Mouse (Mus musculus) hindbrain, embryonic 13.5 days (tissue): ENCODE measurements around the gene Srl. TPM values are rescaled to one million over a fixed set of nuclear protein-coding genes. Genes with fewer than 3 reads are reported as not detected.
"Not testable (repeated sequence)": the region's sequence is repeated elsewhere in the genome, so short reads cannot be mapped to it uniquely, and the experiment has no call there.

Experiments
- ATAC-seq: fragments of 200-750 bp; cut with Nextera tagmentation; 2 replicates; pipeline ENCODE4 v1.8.0; 2017; ENCODE audit warnings: moderate TSS enrichment; ENCODE audit not compliant: low FRiP score
- H3K27ac ChIP-seq: fragments of 300-500 bp; sonication (generic); 2 replicates; pipeline ENCODE4 v1.5.1; 2015; ENCODE audit warnings: inconsistent platforms, mild to moderate bottlenecking, moderate library complexity
- H3K27me3 ChIP-seq: fragments of 300-500 bp; sonication (generic); 2 replicates; pipeline ENCODE4 v1.6.1; 2015; ENCODE audit warnings: mild to moderate bottlenecking, inconsistent platforms
- H3K36me3 ChIP-seq: fragments of 300-500 bp; sonication (generic); 2 replicates; pipeline ENCODE4 v1.6.1; 2015; ENCODE audit warnings: mild to moderate bottlenecking, inconsistent platforms
- H3K4me1 ChIP-seq: fragments of 300-500 bp; sonication (generic); replicated peaks from 2 replicates; pipeline ENCODE4 v1.6.1; 2015; ENCODE audit warnings: inconsistent platforms
- H3K4me2 ChIP-seq: fragments of 300-500 bp; sonication (generic); 2 replicates; pipeline ENCODE4 v1.6.1; 2015; ENCODE audit warnings: inconsistent platforms, mild to moderate bottlenecking, moderate library complexity
- H3K4me3 ChIP-seq: fragments of 300-500 bp; sonication (generic); 2 replicates; pipeline ENCODE4 v1.5.1; 2015; ENCODE audit warnings: mild to moderate bottlenecking, inconsistent platforms
- H3K9ac ChIP-seq: fragments of 300-500 bp; sonication (generic); 2 replicates; pipeline ENCODE4 v1.6.1; 2015; ENCODE audit warnings: mild to moderate bottlenecking, inconsistent platforms
- H3K9me3 ChIP-seq: fragments of 300-500 bp; sonication (generic); 2 replicates; pipeline ENCODE4 v1.6.1; 2016; ENCODE audit warnings: inconsistent platforms
- WGBS: fragments of 180-500 bp; shearing (Covaris S2); methylation state at CpG from one replicate; pipeline ENCODE4 v1.1.7; 2015; 5-methylcytosine and 5-hydroxymethylcytosine counted together
- polyA plus RNA-seq: library from polyadenylated mRNA; unstranded; fragments of >200 nt; fragmentation: Nextera tagmentation; extraction: Ambion mirVana; gene quantifications from 2 replicates; pipeline ENCODE4 v1.2.1, GENCODE M21; 2015

Srl gene
- polyA plus RNA-seq, 1 experiment from 2014 or later = 27.0 TPM

GRCm38 (mm10) chr16:4548953-4549688, 7.5 kb upstream of the Srl start:
- peaks cover 54% of the 10 kb centered on the region for H3K36me3 ChIP-seq
- H3K4me2 ChIP-seq = no peak overlapping the region
- ATAC-seq = no peak
- no peak overlapping the region for H3K27ac ChIP-seq
- H3K9me3 ChIP-seq = no peaks in the 10 kb centered on the region
- peaks cover 13% of the 10 kb centered on the region for H3K4me1 ChIP-seq
- WGBS = 93% methylated on average over 18 of the region's 18 CpGs
- H3K4me3 ChIP-seq = no peak overlapping the region
- no peaks in the 10 kb centered on the region for H3K27me3 ChIP-seq
- no peak overlapping the region for H3K9ac ChIP-seq

GRCm38 (mm10) chr16:4547611-4548010, 6.0 kb upstream of the Srl start:
- no peak overlapping the region for H3K27ac ChIP-seq
- no peak for ATAC-seq
- peaks cover 54% of the 10 kb centered on the region for H3K36me3 ChIP-seq

GRCm38 (mm10) chr16:4546838-4547237, 5.2 kb upstream of the Srl start:
- 96% methylated on average over 8 of the region's 8 CpGs for WGBS
- H3K4me1 ChIP-seq = peaks cover 4% of the 10 kb centered on the region; the same call in 1 of the 2 replicates
- no peak overlapping the region for H3K27ac ChIP-seq
- H3K36me3 ChIP-seq = peaks cover 54% of the 10 kb centered on the region
- H3K4me3 ChIP-seq = no peak overlapping the region
- no peaks in the 10 kb centered on the region for H3K27me3 ChIP-seq
- H3K9me3 ChIP-seq = no peaks in the 10 kb centered on the region
- no peak overlapping the region for H3K4me2 ChIP-seq
- no peak overlapping the region for H3K9ac ChIP-seq
- no peak for ATAC-seq

More at GRCm38 (mm10) chr16:4547611-4548010, 6.0 kb upstream of the Srl start:
- 95% methylated on average over 5 of the region's 5 CpGs for WGBS
- Histone ChIP-seq H3K9ac (no peak overlapping the region), H3K4me2 (no peak overlapping the region), H3K27me3 (no peaks in the 10 kb centered on the region), H3K4me1 (peaks cover 2% of the 10 kb centered on the region), H3K9me3 (no peaks in the 10 kb centered on the region), H3K4me3 (no peak overlapping the region)

GRCm38 (mm10) chr16:4544845-4545244, 3.2 kb upstream of the Srl start:
- 83% methylated on average over 9 of the region's 9 CpGs for WGBS
- H3K27ac ChIP-seq = no peak overlapping the region
- H3K4me2 ChIP-seq = no peak overlapping the region
- no peak overlapping the region for H3K4me3 ChIP-seq
- H3K36me3 ChIP-seq = peaks cover 45% of the 10 kb centered on the region
- H3K9me3 ChIP-seq = no peaks in the 10 kb centered on the region
- H3K4me1 ChIP-seq = peaks cover 8% of the 10 kb centered on the region; the same call in 1 of the 2 replicates
- no peaks in the 10 kb centered on the region for H3K27me3 ChIP-seq
- no peak overlapping the region for H3K9ac ChIP-seq
- ATAC-seq = no peak

- Histone ChIP-seq H3K4me1 (peaks cover 14% of the 10 kb centered on the region), H3K9me3 (no peaks in the 10 kb centered on the region), H3K4me2 (no peak overlapping the region), H3K9ac (no peak overlapping the region), H3K36me3 (peaks cover 29% of the 10 kb centered on the region), H3K4me3 (no peak overlapping the region), H3K27ac (no peak overlapping the region), H3K27me3 (no peaks in the 10 kb centered on the region)
- WGBS = 81% methylated on average over 3 of the region's 3 CpGs
- ATAC-seq = no peak
Measured at GRCm38 (mm10) chr16:4543266-4543665, 1.6 kb upstream of the Srl start.

GRCm38 (mm10) chr16:4542236-4542774, 689 bp upstream of the Srl start:
- Histone ChIP-seq H3K27me3 (no peaks in the 10 kb centered on the region), H3K36me3 (peaks cover 24% of the 10 kb centered on the region), H3K9me3 (no peaks in the 10 kb centered on the region), H3K9ac (peak overlapping the region; percentile 19), H3K4me1 (peaks cover 14% of the 10 kb centered on the region), H3K4me3 (peak overlapping the region; percentile 45), H3K4me2 (peak overlapping the region; percentile 56), H3K27ac (peak overlapping the region; percentile 24; the same call in 1 of the 2 replicates)
- 0 out of 2 replicates have a peak, but pooled peaks have one; percentile 17 for ATAC-seq
- 48% methylated on average over 7 of the region's 7 CpGs for WGBS

GRCm38 (mm10) chr16:4541033-4541432, 583 bp downstream of the Srl start:
- 68% methylated on average over 4 of the region's 4 CpGs for WGBS
- Histone ChIP-seq H3K27ac (no peak overlapping the region), H3K27me3 (no peaks in the 10 kb centered on the region), H3K36me3 (peaks cover 13% of the 10 kb centered on the region), H3K9me3 (no peaks in the 10 kb centered on the region), H3K9ac (peak overlapping the region; percentile 68; the same call in 1 of the 2 replicates), H3K4me1 (peaks cover 14% of the 10 kb centered on the region), H3K4me2 (peak overlapping the region; percentile 56), H3K4me3 (peak overlapping the region; percentile 45)
- 0 out of 2 replicates have a peak, but pooled peaks have one; percentile 10 for ATAC-seq

- peak overlapping the region; percentile 2 for H3K4me2 ChIP-seq
Measured at GRCm38 (mm10) chr16:4540064-4540775, 1.4 kb downstream of the Srl start.

GRCm38 (mm10) chr16:4539521-4539920, 2.1 kb downstream of the Srl start:
- H3K27me3 ChIP-seq = no peaks in the 10 kb centered on the region
- no peak for ATAC-seq
- H3K4me2 ChIP-seq = no peak overlapping the region
- WGBS = 74% methylated on average over 4 of the region's 4 CpGs
- no peak overlapping the region for H3K9ac ChIP-seq
- no peaks in the 10 kb centered on the region for H3K36me3 ChIP-seq
- no peak overlapping the region for H3K4me3 ChIP-seq
- H3K4me1 ChIP-seq = peaks cover 14% of the 10 kb centered on the region
- no peak overlapping the region for H3K27ac ChIP-seq
- H3K9me3 ChIP-seq = no peaks in the 10 kb centered on the region

More at GRCm38 (mm10) chr16:4540064-4540775, 1.4 kb downstream of the Srl start:
- H3K4me3 ChIP-seq = 0 out of 2 replicates have a peak overlapping the region, but pooled peaks have one; percentile 45
- H3K9me3 ChIP-seq = no peaks in the 10 kb centered on the region
- no peak for ATAC-seq
- WGBS = 51% methylated on average over 12 of the region's 12 CpGs
- H3K27ac ChIP-seq = no peak overlapping the region
- no peaks in the 10 kb centered on the region for H3K27me3 ChIP-seq
- H3K36me3 ChIP-seq = peaks cover 5% of the 10 kb centered on the region
- no peak overlapping the region for H3K9ac ChIP-seq
- peaks cover 14% of the 10 kb centered on the region for H3K4me1 ChIP-seq

- Histone ChIP-seq H3K4me2 (no peak overlapping the region), H3K4me3 (no peak overlapping the region), H3K27me3 (no peaks in the 10 kb centered on the region), H3K9ac (no peak overlapping the region), H3K27ac (no peak overlapping the region), H3K36me3 (no peaks in the 10 kb centered on the region), H3K9me3 (no peaks in the 10 kb centered on the region), H3K4me1 (peaks cover 14% of the 10 kb centered on the region)
- ATAC-seq = no peak
- WGBS = 68% methylated on average over 3 of the region's 3 CpGs
Measured at GRCm38 (mm10) chr16:4537616-4538358, 3.8 kb downstream of the Srl start.

GRCm38 (mm10) chr16:4527373-4527772, 14.2 kb downstream of the Srl start:
- WGBS = 96% methylated on average over 12 of the region's 12 CpGs
- not testable (repeated sequence) for H3K36me3 ChIP-seq, H3K27ac ChIP-seq, H3K4me1 ChIP-seq, H3K9ac ChIP-seq, H3K9me3 ChIP-seq, H3K4me2 ChIP-seq, H3K27me3 ChIP-seq, ATAC-seq, H3K4me3 ChIP-seq
